Comparison of ENCODE assay signal across 13 mouse cellular contexts in genomic region chr2:92004617-92005016, GRCm38 (mm10). TPM values are rescaled to one million over a fixed set of nuclear protein-coding genes. Genes with fewer than 3 reads are reported as not detected.
DNase-seq lines count a peak whose midpoint lies in the region; ATAC-seq and TF ChIP-seq lines count a peak whose summit lies in the region.
"Had no signal": no experiment of that assay in that cellular context is flagged by ENCODE, and none has a peak within 500 bp of the region (broad histone marks: within the 10 kb centered on the region; RNA-seq: fewer than 3 reads in every experiment).

No protein-coding gene starts in this region.

- H3K36me3 ChIP-seq in midbrain, embryonic 11.5 days (ENCODE audit: control insufficient read depth, insufficient read depth, low read length): no peaks in the 10 kb centered on the region
- no peaks in the 10 kb centered on the region for H3K36me3 ChIP-seq in midbrain, postnatal 0 days (ENCODE audit: insufficient read depth, low read length)
- H3K36me3 ChIP-seq in intestine, postnatal 0 days (ENCODE audit: control insufficient read depth, insufficient read depth): no peaks in the 10 kb centered on the region
- peaks cover 5% of the 10 kb centered on the region for H3K36me3 ChIP-seq in stomach, embryonic 16.5 days (ENCODE audit: control insufficient read depth, insufficient read depth, low read length)

- no peak overlapping the region for H3K9ac ChIP-seq in midbrain, embryonic 11.5 days (ENCODE audit: low read length)
- H3K9ac ChIP-seq in midbrain, postnatal 0 days (replicated peaks; ENCODE audit: low read length, poor library complexity, severe bottlenecking): no peak overlapping the region
- no peak overlapping the region for H3K9ac ChIP-seq in intestine, postnatal 0 days (ENCODE audit: low read depth, low read length)
- H3K9ac ChIP-seq in stomach, embryonic 16.5 days (ENCODE audit: low read length): no peak overlapping the region

- WGBS in midbrain, embryonic 11.5 days: 82% methylated on average over 7 of the region's 7 CpGs
- 85% methylated on average over 7 of the region's 7 CpGs for WGBS in midbrain, postnatal 0 days
- 29% methylated on average over 7 of the region's 7 CpGs for WGBS in intestine, postnatal 0 days
- WGBS in stomach, embryonic 16.5 days: 31% methylated on average over 7 of the region's 7 CpGs

- no peak overlapping the region for H3K4me2 ChIP-seq in midbrain, embryonic 11.5 days
- H3K4me2 ChIP-seq in midbrain, postnatal 0 days (ENCODE audit: low read depth, low read length, poor library complexity, severe bottlenecking): no peak overlapping the region
- no peak overlapping the region for H3K4me2 ChIP-seq in intestine, postnatal 0 days (replicated peaks; ENCODE audit: low read depth)
- no peak overlapping the region for H3K4me2 ChIP-seq in stomach, embryonic 16.5 days (ENCODE audit: low read depth, low read length)
- H3K4me2 ChIP-seq: liver, embryonic 11.5 days had no signal

- DNase-seq in midbrain, embryonic 11.5 days (ENCODE audit: low spot score, missing footprints): peak; percentile 77
- no peak for DNase-seq in midbrain, postnatal 0 days (ENCODE audit: low spot score)
- DNase-seq in adrenal gland, postnatal 14 days: peak; percentile 63
- no peak for DNase-seq in left cerebral cortex, adult 18-20 months (ENCODE audit: low spot score in 2 of 2)
- no peak for DNase-seq in retina, postnatal 1 day
- DNase-seq: kidney, postnatal 25 days; thymus, postnatal 4 days had no signal

- no peak for TF ChIP-seq CTCF in midbrain, postnatal 0 days (IDR thresholded peaks at IDR 0.05)
- peak; percentile 36; the same call in 1 of the 2 replicates for TF ChIP-seq CTCF in intestine, postnatal 0 days (IDR thresholded peaks at IDR 0.05; ENCODE audit: low read depth)

- no peak overlapping the region for H3K4me3 ChIP-seq in midbrain, embryonic 11.5 days (ENCODE audit: low read depth, low read length)
- H3K4me3 ChIP-seq in midbrain, postnatal 0 days (ENCODE audit: low read depth, low read length): no peak overlapping the region
- no peak overlapping the region for H3K4me3 ChIP-seq in intestine, postnatal 0 days (ENCODE audit: low read depth, low read length)
- no peak overlapping the region for H3K4me3 ChIP-seq in stomach, embryonic 16.5 days (replicated peaks; ENCODE audit: low read length)

- no peaks in the 10 kb centered on the region for H3K27me3 ChIP-seq in midbrain, embryonic 11.5 days (ENCODE audit: control insufficient read depth, insufficient read depth, low read length)
- H3K27me3 ChIP-seq in midbrain, postnatal 0 days (ENCODE audit: insufficient read depth, low read length): no peaks in the 10 kb centered on the region
- H3K27me3 ChIP-seq in intestine, postnatal 0 days (replicated peaks; ENCODE audit: control insufficient read depth, insufficient read depth, low read length): no peaks in the 10 kb centered on the region
- H3K27me3 ChIP-seq in stomach, embryonic 16.5 days (ENCODE audit: control insufficient read depth, insufficient read depth, low read length): no peaks in the 10 kb centered on the region

- peaks cover 14% of the 10 kb centered on the region for H3K4me1 ChIP-seq in midbrain, embryonic 11.5 days (ENCODE audit: control insufficient read depth, insufficient read depth, low read length)
- H3K4me1 ChIP-seq in midbrain, postnatal 0 days (ENCODE audit: insufficient read depth, low read length): peaks cover 7% of the 10 kb centered on the region; the same call in 1 of the 2 replicates
- H3K4me1 ChIP-seq in intestine, postnatal 0 days (replicated peaks; ENCODE audit: control insufficient read depth, insufficient read depth, low read length): no peaks in the 10 kb centered on the region
- peaks cover 31% of the 10 kb centered on the region for H3K4me1 ChIP-seq in stomach, embryonic 16.5 days (ENCODE audit: control insufficient read depth, insufficient read depth, low read length)

- ATAC-seq in midbrain, embryonic 11.5 days (ENCODE audit: low FRiP score): no peak
- ATAC-seq in midbrain, postnatal 0 days (ENCODE audit: low FRiP score): no peak
- ATAC-seq in intestine, postnatal 0 days: no peak
- ATAC-seq in stomach, embryonic 16.5 days (ENCODE audit: insufficient read depth, low FRiP score): no peak
- ATAC-seq: forebrain, embryonic 14.5 days had no signal

- H3K9me3 ChIP-seq in midbrain, embryonic 11.5 days (ENCODE audit: control insufficient read depth, low read length): no peaks in the 10 kb centered on the region
- no peaks in the 10 kb centered on the region for H3K9me3 ChIP-seq in midbrain, postnatal 0 days (ENCODE audit: low read length)
- H3K9me3 ChIP-seq in intestine, postnatal 0 days (ENCODE audit: control insufficient read depth): no peaks in the 10 kb centered on the region
- H3K9me3 ChIP-seq in stomach, embryonic 16.5 days (replicated peaks; ENCODE audit: control insufficient read depth, low read length): no peaks in the 10 kb centered on the region

- H3K27ac ChIP-seq in midbrain, embryonic 11.5 days (ENCODE audit: low read depth, low read length): no peak overlapping the region
- no peak overlapping the region for H3K27ac ChIP-seq in midbrain, postnatal 0 days (ENCODE audit: low read depth, low read length)
- no peak overlapping the region for H3K27ac ChIP-seq in intestine, postnatal 0 days (ENCODE audit: low read depth, low read length)
- H3K27ac ChIP-seq in stomach, embryonic 16.5 days (ENCODE audit: low read length): peak overlapping the region; percentile 35; the same call in 1 of the 2 replicates

RNA-seq across cellular contexts. Expression of gene Creb3l1, which starts 19.7 kb away (rescaled TPM):
- polyA plus RNA-seq in midbrain, embryonic 11.5 days (2014; fragmentation: Nextera tagmentation; extraction: Ambion mirVana): 2.0 and 2.1 TPM in 2 replicates
- total RNA-seq in midbrain, postnatal 0 days (2014; rRNA removed): 3.2 TPM in 2 replicates
- 2.7 and 3.8 TPM in 2 replicates for polyA plus RNA-seq in midbrain, postnatal 0 days (2015; fragmentation: Nextera tagmentation; extraction: Ambion mirVana)
- total RNA-seq in adrenal gland, postnatal 14 days (2021): 11.7 and 12.6 TPM in 2 replicates
- polyA plus RNA-seq in intestine, postnatal 0 days (2015; fragmentation: Nextera tagmentation; extraction: Ambion mirVana): 6.8 and 8.4 TPM in 2 replicates
- polyA plus RNA-seq in stomach, embryonic 16.5 days (2015; fragmentation: Nextera tagmentation; extraction: Ambion mirVana): 21.7 and 24.5 TPM in 2 replicates
- total RNA-seq in left cerebral cortex, adult 18-20 months (2021): 1 to 10 TPM; 2.3 to 2.6 TPM
- total RNA-seq: monocyte, adult 5-6 weeks had no signal

RNA-seq across cellular contexts. Expression of gene Dgkz, which starts 29.0 kb away (rescaled TPM):
- 19.2 and 23.7 TPM in 2 replicates for polyA plus RNA-seq in midbrain, embryonic 11.5 days (2014; fragmentation: Nextera tagmentation; extraction: Ambion mirVana)
- total RNA-seq in midbrain, postnatal 0 days (2014; rRNA removed): 99.8 and 144 TPM in 2 replicates
- polyA plus RNA-seq in midbrain, postnatal 0 days (2015; fragmentation: Nextera tagmentation; extraction: Ambion mirVana): 35.1 and 36.6 TPM in 2 replicates
- total RNA-seq in adrenal gland, postnatal 14 days (2021): 56.4 and 79.0 TPM in 2 replicates
- polyA plus RNA-seq in intestine, postnatal 0 days (2015; fragmentation: Nextera tagmentation; extraction: Ambion mirVana): 53.2 and 56.8 TPM in 2 replicates
- 34.9 and 38.3 TPM in 2 replicates for polyA plus RNA-seq in stomach, embryonic 16.5 days (2015; fragmentation: Nextera tagmentation; extraction: Ambion mirVana)
- 100 to 1,000 TPM; 491 to 526 TPM for total RNA-seq in left cerebral cortex, adult 18-20 months (2021)

RNA-seq across cellular contexts. Expression of gene Gm9821, which starts 59.1 kb away (rescaled TPM):
- 0.25 TPM in 1 of 2 replicates, not detected in the other for polyA plus RNA-seq in midbrain, embryonic 11.5 days (2014; fragmentation: Nextera tagmentation; extraction: Ambion mirVana)
- 0.11 TPM in 1 of 2 replicates, not detected in the other for total RNA-seq in midbrain, postnatal 0 days (2014; rRNA removed)
- polyA plus RNA-seq in midbrain, postnatal 0 days (2015; fragmentation: Nextera tagmentation; extraction: Ambion mirVana): 0.14 TPM in 1 of 2 replicates, not detected in the other
- not detected in 2 replicates for total RNA-seq in adrenal gland, postnatal 14 days (2021)
- polyA plus RNA-seq in intestine, postnatal 0 days (2015; fragmentation: Nextera tagmentation; extraction: Ambion mirVana): 0.21 and 0.30 TPM in 2 replicates
- polyA plus RNA-seq in stomach, embryonic 16.5 days (2015; fragmentation: Nextera tagmentation; extraction: Ambion mirVana): 0.83 and 0.91 TPM in 2 replicates
- total RNA-seq in left cerebral cortex, adult 18-20 months (2021): not detected
- total RNA-seq: heart, postnatal 25 days had no signal

Comparison
In these comparisons a context has a peak if more than half of its experiments do, and no peak if none do; other contexts are left out.
1. DNase-seq: peak in midbrain, embryonic 11.5 days (single experiment) and adrenal gland, postnatal 14 days (single experiment); none in midbrain, postnatal 0 days (single experiment), left cerebral cortex, adult 18-20 months (0 of 2) and retina, postnatal 1 day (single experiment).